Mouse (Mus musculus) hindbrain, embryonic 15.5 days (tissue): ENCODE measurements around the gene Foxd1. TPM values are rescaled to one million over a fixed set of nuclear protein-coding genes. Genes with fewer than 3 reads are reported as not detected.
A peak's percentile ranks its signal among the peaks of the same experiment; 100 is the strongest.

Source experiments
- ATAC-seq: fragments of 200-750 bp; cut with Nextera tagmentation; 2 replicates; pipeline ENCODE4 v1.8.0; 2017; ENCODE audit warnings: low read depth, moderate number of reproducible peaks, moderate TSS enrichment; ENCODE audit not compliant: low FRiP score
- H3K27ac ChIP-seq: fragments of 300-500 bp; sonication (generic); replicated peaks from 2 replicates; pipeline ENCODE4 v1.5.1; 2015; ENCODE audit warnings: mild to moderate bottlenecking, inconsistent platforms
- H3K27me3 ChIP-seq: fragments of 300-500 bp; sonication (generic); 2 replicates; pipeline ENCODE4 v1.6.1; 2015; ENCODE audit warnings: control low read depth, inconsistent platforms
- H3K36me3 ChIP-seq: fragments of 300-500 bp; sonication (generic); 2 replicates; pipeline ENCODE4 v1.6.1; 2015; ENCODE audit warnings: control low read depth, inconsistent platforms
- H3K4me1 ChIP-seq: fragments of 300-500 bp; sonication (generic); replicated peaks from 2 replicates; pipeline ENCODE4 v1.6.1; 2015; ENCODE audit warnings: control low read depth, inconsistent platforms
- H3K4me2 ChIP-seq: fragments of 300-500 bp; sonication (generic); 2 replicates; pipeline ENCODE4 v1.6.1; 2015; ENCODE audit warnings: moderate library complexity, mild to moderate bottlenecking, inconsistent platforms
- H3K4me3 ChIP-seq: fragments of 300-500 bp; sonication (generic); 2 replicates; pipeline ENCODE4 v1.5.1; 2015; ENCODE audit warnings: mild to moderate bottlenecking, inconsistent platforms
- H3K9ac ChIP-seq: fragments of 300-500 bp; sonication (generic); 2 replicates; pipeline ENCODE4 v1.6.1; 2015; ENCODE audit warnings: inconsistent platforms
- H3K9me3 ChIP-seq: fragments of 300-500 bp; sonication (generic); 2 replicates; pipeline ENCODE4 v1.6.1; 2016; ENCODE audit warnings: control low read depth, inconsistent platforms
- WGBS: fragments of 180-500 bp; shearing (Covaris S2); methylation state at CpG from one replicate; pipeline ENCODE4 v1.1.7; 2015; 5-methylcytosine and 5-hydroxymethylcytosine counted together
- polyA plus RNA-seq: library from polyadenylated mRNA; unstranded; fragments of >200 nt; fragmentation: Nextera tagmentation; extraction: Ambion mirVana; gene quantifications from 2 replicates; pipeline ENCODE4 v1.2.1, GENCODE M21; 2015

Foxd1 gene
- polyA plus RNA-seq, 1 experiment from 2014 or later: 1.1 TPM

GRCm38 (mm10) chr13:98317911-98318310 lies 36.1 kb upstream of the Foxd1 start:
- peaks cover 20% of the 10 kb centered on the region for H3K4me1 ChIP-seq
- H3K4me2 ChIP-seq: peak overlapping the region; percentile 77
- H3K4me3 ChIP-seq: no peak overlapping the region
- peaks cover 13% of the 10 kb centered on the region; the same call in 1 of the 2 replicates for H3K36me3 ChIP-seq
- H3K9me3 ChIP-seq: no peaks in the 10 kb centered on the region
- no peaks in the 10 kb centered on the region for H3K27me3 ChIP-seq
- H3K9ac ChIP-seq: no peak overlapping the region
- no peak overlapping the region for H3K27ac ChIP-seq
- WGBS: 91% methylated on average over 6 of the region's 6 CpGs
- no peak for ATAC-seq

- Histone ChIP-seq H3K27ac (no peak overlapping the region), H3K36me3 (no peaks in the 10 kb centered on the region; the same call in 1 of the 2 replicates), H3K27me3 (no peaks in the 10 kb centered on the region), H3K9me3 (no peaks in the 10 kb centered on the region), H3K4me2 (no peak overlapping the region), H3K9ac (no peak overlapping the region), H3K4me1 (no peaks in the 10 kb centered on the region), H3K4me3 (no peak overlapping the region)
- WGBS: 84% methylated on average over 11 of the region's 11 CpGs
- ATAC-seq: no peak
These were observed 29.0 kb upstream of the Foxd1 start for GRCm38 (mm10) chr13:98325034-98325433.

- no peaks in the 10 kb centered on the region for H3K27me3 ChIP-seq
- H3K4me3 ChIP-seq: no peak overlapping the region
- H3K36me3 ChIP-seq: no peaks in the 10 kb centered on the region
- ATAC-seq: no peak
- no peak overlapping the region for H3K9ac ChIP-seq
- H3K27ac ChIP-seq: no peak overlapping the region
- H3K4me2 ChIP-seq: no peak overlapping the region
- 49% methylated on average over 2 of the region's 2 CpGs for WGBS
- H3K4me1 ChIP-seq: no peaks in the 10 kb centered on the region
- no peaks in the 10 kb centered on the region for H3K9me3 ChIP-seq
These were observed 21.9 kb upstream of the Foxd1 start for GRCm38 (mm10) chr13:98332106-98332505.

GRCm38 (mm10) chr13:98336205-98336604 lies 17.8 kb upstream of the Foxd1 start:
- Histone ChIP-seq H3K27ac (no peak overlapping the region), H3K36me3 (no peaks in the 10 kb centered on the region), H3K9ac (no peak overlapping the region), H3K4me3 (no peak overlapping the region), H3K4me1 (no peaks in the 10 kb centered on the region), H3K4me2 (no peak overlapping the region), H3K27me3 (no peaks in the 10 kb centered on the region), H3K9me3 (no peaks in the 10 kb centered on the region)
- no peak for ATAC-seq
- WGBS: 91% methylated on average over 1 of the region's 1 CpGs

- no peak overlapping the region for H3K9ac ChIP-seq
- 83% methylated on average over 5 of the region's 5 CpGs for WGBS
These were observed 13.5 kb upstream of the Foxd1 start for GRCm38 (mm10) chr13:98340506-98340905.

GRCm38 (mm10) chr13:98349491-98349890 lies 4.6 kb upstream of the Foxd1 start:
- Histone ChIP-seq H3K4me3 (no peak overlapping the region), H3K36me3 (no peaks in the 10 kb centered on the region), H3K4me2 (no peak overlapping the region), H3K9ac (no peak overlapping the region), H3K9me3 (no peaks in the 10 kb centered on the region), H3K27me3 (peaks cover 66% of the 10 kb centered on the region), H3K4me1 (peaks cover 9% of the 10 kb centered on the region), H3K27ac (no peak overlapping the region)
- WGBS: 69% methylated on average over 4 of the region's 4 CpGs
- ATAC-seq: no peak

More at GRCm38 (mm10) chr13:98340506-98340905, 13.5 kb upstream of the Foxd1 start:
- no peak for ATAC-seq
- Histone ChIP-seq H3K4me1 (no peaks in the 10 kb centered on the region), H3K36me3 (no peaks in the 10 kb centered on the region), H3K27ac (no peak overlapping the region), H3K4me2 (no peak overlapping the region), H3K27me3 (peaks cover 3% of the 10 kb centered on the region; the same call in 1 of the 2 replicates), H3K9me3 (no peaks in the 10 kb centered on the region), H3K4me3 (no peak overlapping the region)

- no peak overlapping the region for H3K27ac ChIP-seq
- no peak for ATAC-seq
- H3K4me1 ChIP-seq: peaks cover 21% of the 10 kb centered on the region
- H3K4me2 ChIP-seq: no peak overlapping the region
- no peaks in the 10 kb centered on the region for H3K36me3 ChIP-seq
- H3K9ac ChIP-seq: no peak overlapping the region
- H3K4me3 ChIP-seq: no peak overlapping the region
- WGBS: 11% methylated on average over 8 of the region's 8 CpGs
- no peaks in the 10 kb centered on the region for H3K9me3 ChIP-seq
- H3K27me3 ChIP-seq: peaks cover 76% of the 10 kb centered on the region
These were observed 2.5 kb upstream of the Foxd1 start for GRCm38 (mm10) chr13:98351527-98351926.

GRCm38 (mm10) chr13:98352381-98352975 lies 1.6 kb upstream of the Foxd1 start:
- no peak overlapping the region for H3K4me2 ChIP-seq
- H3K9ac ChIP-seq: no peak overlapping the region
- H3K4me1 ChIP-seq: peaks cover 21% of the 10 kb centered on the region
- H3K9me3 ChIP-seq: no peaks in the 10 kb centered on the region
- ATAC-seq: no peak
- 13% methylated on average over 14 of the region's 14 CpGs for WGBS
- H3K27me3 ChIP-seq: peaks cover 79% of the 10 kb centered on the region
- no peaks in the 10 kb centered on the region for H3K36me3 ChIP-seq
- H3K4me3 ChIP-seq: no peak overlapping the region
- no peak overlapping the region for H3K27ac ChIP-seq

GRCm38 (mm10) chr13:98353709-98354089 lies 343 bp upstream of the Foxd1 start:
- WGBS: under 1% methylated on average over 13 of the region's 13 CpGs
- Histone ChIP-seq H3K27me3 (peaks cover 85% of the 10 kb centered on the region), H3K9ac (no peak overlapping the region), H3K4me3 (peak overlapping the region; percentile 35), H3K4me1 (peaks cover 21% of the 10 kb centered on the region), H3K27ac (no peak overlapping the region), H3K36me3 (no peaks in the 10 kb centered on the region), H3K4me2 (peak overlapping the region; percentile 52), H3K9me3 (no peaks in the 10 kb centered on the region)
- 0 out of 2 replicates have a peak, but pooled peaks have one; percentile 24 for ATAC-seq

GRCm38 (mm10) chr13:98354871-98355558 lies 973 bp downstream of the Foxd1 start:
- Histone ChIP-seq H3K27ac (no peak overlapping the region), H3K9me3 (no peaks in the 10 kb centered on the region), H3K4me1 (peaks cover 21% of the 10 kb centered on the region), H3K9ac (no peak overlapping the region), H3K4me3 (peak overlapping the region; percentile 35), H3K27me3 (peaks cover 84% of the 10 kb centered on the region), H3K4me2 (peak overlapping the region; percentile 52), H3K36me3 (no peaks in the 10 kb centered on the region)
- 0 out of 2 replicates have a peak, but pooled peaks have one; percentile 39 for ATAC-seq
- WGBS: under 1% methylated on average over 98 of the region's 102 CpGs

- Histone ChIP-seq H3K4me1 (peaks cover 21% of the 10 kb centered on the region), H3K9me3 (no peaks in the 10 kb centered on the region), H3K36me3 (no peaks in the 10 kb centered on the region), H3K27ac (no peak overlapping the region), H3K4me2 (peak overlapping the region; percentile 52), H3K27me3 (peaks cover 84% of the 10 kb centered on the region), H3K4me3 (peak overlapping the region; percentile 35), H3K9ac (no peak overlapping the region)
- no peak for ATAC-seq
- under 1% methylated on average over 50 of the region's 81 CpGs for WGBS
These were observed 1.6 kb downstream of the Foxd1 start for GRCm38 (mm10) chr13:98355559-98356111.

GRCm38 (mm10) chr13:98356176-98356972 lies 2.3 kb downstream of the Foxd1 start:
- 4% methylated on average over 9 of the region's 9 CpGs for WGBS
- ATAC-seq: no peak
- no peak overlapping the region for H3K27ac ChIP-seq
- peaks cover 21% of the 10 kb centered on the region for H3K4me1 ChIP-seq
- no peaks in the 10 kb centered on the region for H3K9me3 ChIP-seq
- peak overlapping the region; percentile 35 for H3K4me3 ChIP-seq
- no peaks in the 10 kb centered on the region for H3K36me3 ChIP-seq
- peaks cover 84% of the 10 kb centered on the region for H3K27me3 ChIP-seq
- H3K4me2 ChIP-seq: no peak overlapping the region
- no peak overlapping the region for H3K9ac ChIP-seq
